Mouse (Mus musculus) layer of hippocampus, adult 11-12 months (tissue): ENCODE measurements around the gene Ak5.

ENCODE experiments used
- DNase-seq: peaks from one replicate; pipeline ENCODE4 v3.0.0; 2022; ENCODE audit warnings: low spot score

Ak5 gene

GRCm38 (mm10) chr3:152564516-152565113 lies 103.5 kb downstream of the Ak5 start:
- DNase-seq = no peak

- no peak for DNase-seq
Measured at GRCm38 (mm10) chr3:152563833-152564232, 104.3 kb downstream of the Ak5 start.

GRCm38 (mm10) chr3:152561708-152562107 lies 106.5 kb downstream of the Ak5 start:
- no peak for DNase-seq

- DNase-seq = no peak
Measured at GRCm38 (mm10) chr3:152559295-152559694, 108.9 kb downstream of the Ak5 start.

GRCm38 (mm10) chr3:152558106-152558505 lies 110.1 kb downstream of the Ak5 start:
- DNase-seq = peak; percentile 1

GRCm38 (mm10) chr3:152557659-152558058 lies 110.5 kb downstream of the Ak5 start:
- peak; percentile 2 for DNase-seq

- DNase-seq = peak; percentile 20
Measured at GRCm38 (mm10) chr3:152556919-152557318, 111.2 kb downstream of the Ak5 start.

GRCm38 (mm10) chr3:152556435-152556834 lies 111.7 kb downstream of the Ak5 start:
- peak; percentile 28 for DNase-seq

GRCm38 (mm10) chr3:152555216-152555615 lies 112.9 kb downstream of the Ak5 start:
- no peak for DNase-seq

- DNase-seq = peak; percentile 5
Measured at GRCm38 (mm10) chr3:152554366-152554765, 113.8 kb downstream of the Ak5 start.

GRCm38 (mm10) chr3:152552641-152553040 lies 115.5 kb downstream of the Ak5 start:
- DNase-seq = peak; percentile 3

- DNase-seq = peak; percentile 1
Measured at GRCm38 (mm10) chr3:152550528-152551115, 117.5 kb downstream of the Ak5 start.

GRCm38 (mm10) chr3:152550031-152550430 lies 118.1 kb downstream of the Ak5 start:
- no peak for DNase-seq

- DNase-seq = no peak
Measured at GRCm38 (mm10) chr3:152544921-152545320, 123.2 kb downstream of the Ak5 start.

GRCm38 (mm10) chr3:152542298-152542697 lies 125.9 kb downstream of the Ak5 start:
- DNase-seq = no peak

GRCm38 (mm10) chr3:152530344-152530743 lies 137.8 kb downstream of the Ak5 start:
- DNase-seq = no peak

GRCm38 (mm10) chr3:152529058-152529972 lies 138.8 kb downstream of the Ak5 start:
- no peak for DNase-seq

- peak; percentile 42 for DNase-seq
Measured at GRCm38 (mm10) chr3:152526721-152527120, 141.4 kb downstream of the Ak5 start.

GRCm38 (mm10) chr3:152523315-152523638 lies 144.9 kb downstream of the Ak5 start:
- DNase-seq = no peak

GRCm38 (mm10) chr3:152522634-152523314 lies 145.4 kb downstream of the Ak5 start:
- DNase-seq = no peak

GRCm38 (mm10) chr3:152521054-152521453 lies 147.1 kb downstream of the Ak5 start:
- DNase-seq = peak; percentile 58

GRCm38 (mm10) chr3:152520074-152520473 lies 148.1 kb downstream of the Ak5 start:
- DNase-seq = no peak
